Mouse (Mus musculus) right cerebral cortex, postnatal 14 days (tissue): ENCODE data around the gene Ercc6l2.

Experiments
- DNase-seq: peaks from one replicate; pipeline ENCODE4 v3.0.0; 2022

The Ercc6l2 gene

DNA sequence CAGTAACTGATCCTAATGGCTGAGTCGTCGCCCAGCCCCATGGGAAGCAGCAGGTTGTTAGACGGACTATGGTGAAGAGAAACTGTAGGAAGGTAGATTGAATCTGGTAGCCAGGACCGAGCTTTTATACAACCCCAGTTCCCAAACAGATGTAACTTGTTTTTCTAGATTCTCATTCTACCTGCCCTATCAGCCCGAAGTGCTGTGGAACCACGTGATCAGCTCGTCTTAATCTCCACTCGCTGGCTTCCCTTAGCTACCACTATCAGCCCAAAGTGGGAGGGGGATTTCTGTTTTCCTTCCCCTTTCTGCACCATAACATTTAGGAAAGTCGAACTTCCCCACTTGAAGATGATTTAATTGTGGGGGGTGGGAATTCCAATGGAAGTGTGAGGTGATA is 121.3 kb downstream of the Ercc6l2 start:
- no peak for DNase-seq

DNA sequence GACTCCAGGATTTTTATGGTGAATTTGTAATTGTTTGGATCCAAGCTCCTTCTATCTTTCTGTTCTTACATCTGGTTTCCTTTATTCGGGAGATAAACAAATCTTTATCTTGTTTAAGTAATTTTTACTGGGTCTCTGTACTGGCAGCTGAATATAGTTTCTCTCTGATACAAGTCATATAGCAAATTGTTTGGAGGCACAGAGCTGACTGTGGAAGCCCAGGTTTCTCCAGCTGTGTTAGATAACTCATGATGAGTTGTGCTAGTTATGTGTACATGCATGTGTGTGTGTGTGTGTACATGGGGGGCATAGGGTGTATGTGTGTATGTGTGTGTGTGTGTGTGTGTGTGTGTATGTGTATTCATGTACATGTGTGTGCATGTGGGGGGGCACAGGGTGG is 125.2 kb downstream of the Ercc6l2 start:
- DNase-seq = no peak

DNA sequence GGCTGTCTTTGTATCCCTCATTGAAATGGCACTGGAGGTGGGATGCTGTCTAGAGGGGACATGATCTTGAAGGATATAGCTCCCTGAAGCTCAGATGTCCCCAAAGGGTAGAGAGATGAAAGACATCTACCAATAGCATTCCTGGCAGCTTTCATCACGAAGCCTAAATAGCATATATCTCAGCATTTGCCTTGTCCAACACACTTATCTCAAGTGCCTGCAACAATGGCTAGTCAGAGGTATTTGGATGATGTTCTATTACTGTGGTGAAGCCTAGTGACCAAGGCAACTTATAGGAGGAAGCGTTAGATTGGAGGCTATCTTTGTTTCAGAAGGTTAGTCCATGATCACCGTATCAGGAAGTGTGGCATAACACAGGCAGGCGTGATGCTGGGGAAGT is 126.1 kb downstream of the Ercc6l2 start:
- no peak for DNase-seq

DNA sequence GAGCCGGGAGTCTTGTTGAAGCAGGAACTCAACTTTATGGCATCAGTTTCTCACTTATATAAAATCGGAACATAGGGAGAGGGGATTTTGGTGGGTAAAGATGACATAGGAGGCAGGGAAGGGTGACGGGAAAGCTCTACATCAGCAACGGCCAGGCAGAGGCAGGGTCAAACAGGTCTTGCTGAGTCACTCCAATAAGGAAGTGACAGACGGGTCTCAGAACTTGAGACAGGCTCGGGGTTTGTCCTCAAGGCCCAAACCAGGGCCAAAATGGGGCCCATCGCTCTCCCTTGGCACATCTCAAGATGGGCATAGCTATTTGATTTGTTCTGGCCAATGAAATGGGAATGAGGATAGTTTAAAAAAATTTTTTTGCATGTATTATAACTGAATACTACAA is 128.6 kb downstream of the Ercc6l2 start:
- DNase-seq = no peak

DNA sequence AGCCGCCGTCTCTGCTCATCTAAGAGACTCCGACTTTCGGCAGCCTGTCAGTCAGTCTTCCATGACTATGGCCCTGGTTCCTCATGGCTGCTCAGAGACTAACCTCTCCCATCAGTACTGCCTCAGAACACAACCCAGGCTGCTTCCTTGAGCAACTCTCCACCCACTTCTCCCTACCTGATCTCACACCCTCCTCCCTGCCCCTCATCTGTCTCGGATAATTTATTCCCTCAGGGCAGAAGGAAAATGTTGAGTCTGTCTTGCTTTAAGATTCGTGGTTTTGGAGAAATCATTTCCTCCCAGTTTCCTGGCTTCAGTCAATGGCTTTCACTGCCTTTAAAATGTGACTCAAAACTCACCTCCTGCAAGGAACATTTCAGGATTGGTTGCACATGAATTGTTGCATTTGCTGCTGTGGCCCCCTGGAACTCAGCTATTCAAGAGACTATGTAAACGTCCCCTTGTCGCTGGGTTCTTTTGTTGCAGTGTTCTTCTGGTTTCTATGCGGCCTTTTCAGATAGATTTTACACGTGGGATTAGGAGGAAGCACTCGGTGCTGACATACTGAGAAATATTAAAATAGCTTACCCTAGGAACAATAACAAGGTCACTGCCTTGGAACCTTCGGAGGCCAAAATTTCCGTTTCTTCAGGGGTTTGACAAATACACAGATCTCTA is 129.4 kb downstream of the Ercc6l2 start:
- DNase-seq = no peak
